Mouse (Mus musculus) lung, embryonic 14.5 days (tissue): ENCODE measurements around the gene Usf1. TPM values are rescaled to one million over a fixed set of nuclear protein-coding genes. Genes with fewer than 3 reads are reported as not detected.

Experiments used
- ATAC-seq: fragments of 200-750 bp; cut with Nextera tagmentation; 2 replicates; pipeline ENCODE4 v1.8.0; 2017; ENCODE audit warnings: mild to moderate bottlenecking, moderate TSS enrichment, moderate library complexity; ENCODE audit not compliant: insufficient read depth
- DNase-seq: peaks from one replicate; pipeline ENCODE4 v3.0.0-alpha.2; 2015
- H3K27ac ChIP-seq: fragments of 300-500 bp; sonication (generic); 2 replicates; pipeline ENCODE4 v1.5.1; 2014; ENCODE audit warnings: low read depth, mild to moderate bottlenecking, moderate library complexity
- H3K27me3 ChIP-seq: fragments of 300-500 bp; sonication (generic); 2 replicates; pipeline ENCODE4 v1.6.1; 2014; ENCODE audit warnings: low read length, control low read depth; ENCODE audit not compliant: insufficient read depth
- H3K36me3 ChIP-seq: fragments of 300-500 bp; sonication (generic); 2 replicates; pipeline ENCODE4 v1.6.1; 2014; ENCODE audit warnings: control low read depth; ENCODE audit not compliant: insufficient read depth
- H3K4me1 ChIP-seq: fragments of 300-500 bp; sonication (generic); 2 replicates; pipeline ENCODE4 v1.6.1; 2014; ENCODE audit warnings: antibody characterized with exemption, control low read depth; ENCODE audit not compliant: insufficient read depth
- H3K4me2 ChIP-seq: fragments of 300-500 bp; sonication (generic); 2 replicates; pipeline ENCODE4 v1.6.1; 2014; ENCODE audit warnings: mild to moderate bottlenecking
- H3K4me3 ChIP-seq: fragments of 300-500 bp; sonication (generic); 2 replicates; pipeline ENCODE4 v1.5.1; 2014; ENCODE audit warnings: low read depth, low read length
- H3K9ac ChIP-seq: fragments of 300-500 bp; sonication (generic); 2 replicates; pipeline ENCODE4 v1.6.1; 2014
- H3K9me3 ChIP-seq: fragments of 300-500 bp; sonication (generic); 2 replicates; pipeline ENCODE4 v1.6.1; 2016; ENCODE audit warnings: low read depth, low read length, control low read depth
- CTCF ChIP-seq: IDR thresholded peaks from 2 replicates; pipeline ENCODE4 v1.5.1; 2016; ENCODE audit warnings: antibody characterized with exemption, low read depth
- WGBS: fragments of 180-500 bp; shearing (Covaris S2); extraction: QIAGEN DNeasy Blood & Tissue Kit; methylation state at CpG from one replicate; pipeline ENCODE4 v1.1.7; 2014; 5-methylcytosine and 5-hydroxymethylcytosine counted together
- polyA plus RNA-seq: library from polyadenylated mRNA; unstranded; fragments of >200 nt; fragmentation: Nextera tagmentation; extraction: Ambion mirVana; gene quantifications from 2 replicates; pipeline ENCODE4 v1.2.1, GENCODE M21; 2014

Usf1 gene
- polyA plus RNA-seq, 1 experiment from 2014 or later = 81.0 TPM

- Histone ChIP-seq H3K4me2 (no peak overlapping the region), H3K36me3 (no peaks in the 10 kb centered on the region), H3K4me3 (no peak overlapping the region), H3K4me1 (no peaks in the 10 kb centered on the region), H3K27me3 (no peaks in the 10 kb centered on the region), H3K9ac (no peak overlapping the region), H3K9me3 (no peaks in the 10 kb centered on the region), H3K27ac (no peak overlapping the region)
- no peak for ATAC-seq
- no peak for DNase-seq
- WGBS = 71% methylated on average over 4 of the region's 4 CpGs
- no peak for TF ChIP-seq CTCF
Observed at GRCm38 (mm10) chr1:171401821-171402220, 9.3 kb upstream of the Usf1 start.

GRCm38 (mm10) chr1:171402991-171403390 is 8.1 kb upstream of the Usf1 start:
- Histone ChIP-seq H3K27me3 (no peaks in the 10 kb centered on the region), H3K27ac (no peak overlapping the region), H3K9ac (no peak overlapping the region), H3K9me3 (no peaks in the 10 kb centered on the region), H3K4me1 (no peaks in the 10 kb centered on the region), H3K4me2 (no peak overlapping the region), H3K36me3 (no peaks in the 10 kb centered on the region), H3K4me3 (no peak overlapping the region)
- no peak for ATAC-seq
- no peak for TF ChIP-seq CTCF
- WGBS = 73% methylated on average over 9 of the region's 9 CpGs
- DNase-seq = no peak

- H3K27ac ChIP-seq = no peak overlapping the region
- 64% methylated on average over 5 of the region's 5 CpGs for WGBS
- no peaks in the 10 kb centered on the region for H3K36me3 ChIP-seq
- no peak overlapping the region for H3K9ac ChIP-seq
- no peaks in the 10 kb centered on the region for H3K9me3 ChIP-seq
- H3K4me2 ChIP-seq = no peak overlapping the region
- no peak for TF ChIP-seq CTCF
- H3K4me1 ChIP-seq = no peaks in the 10 kb centered on the region
- no peak for ATAC-seq
- H3K4me3 ChIP-seq = no peak overlapping the region
- H3K27me3 ChIP-seq = no peaks in the 10 kb centered on the region
- no peak for DNase-seq
Observed at GRCm38 (mm10) chr1:171407263-171407662, 3.9 kb upstream of the Usf1 start.

- H3K9me3 ChIP-seq = no peaks in the 10 kb centered on the region
- TF ChIP-seq CTCF = no peak
- 87% methylated on average over 1 of the region's 1 CpGs for whole genome bisulfite sequencing
- DNase-seq (no peak), ATAC-seq (no peak)
- no peak overlapping the region for H3K4me2 ChIP-seq
- no peak overlapping the region for H3K9ac ChIP-seq
- no peaks in the 10 kb centered on the region for H3K4me1 ChIP-seq
- no peak overlapping the region for H3K4me3 ChIP-seq
- H3K36me3 ChIP-seq = peaks cover 11% of the 10 kb centered on the region
- no peaks in the 10 kb centered on the region for H3K27me3 ChIP-seq
- H3K27ac ChIP-seq = no peak overlapping the region
Observed at GRCm38 (mm10) chr1:171410231-171410630, 882 bp upstream of the Usf1 start.

- TF ChIP-seq CTCF = no peak
- H3K36me3 ChIP-seq = peaks cover 24% of the 10 kb centered on the region
- peak overlapping the region; percentile 94 for H3K4me3 ChIP-seq
- peak overlapping the region; percentile 60 for H3K4me2 ChIP-seq
- ATAC-seq (peak; percentile 83), DNase-seq (no peak)
- WGBS = under 1% methylated on average over 39 of the region's 39 CpGs
- H3K27ac ChIP-seq = peak overlapping the region; percentile 95
- no peaks in the 10 kb centered on the region for H3K9me3 ChIP-seq
- no peaks in the 10 kb centered on the region for H3K27me3 ChIP-seq
- no peaks in the 10 kb centered on the region for H3K4me1 ChIP-seq
- peak overlapping the region; percentile 93 for H3K9ac ChIP-seq
Observed at GRCm38 (mm10) chr1:171411492-171411941, 404 bp downstream of the Usf1 start.

GRCm38 (mm10) chr1:171412001-171412441 is 908 bp downstream of the Usf1 start:
- WGBS = under 1% methylated on average over 20 of the region's 20 CpGs
- ATAC-seq = peak; percentile 46
- peaks cover 29% of the 10 kb centered on the region for H3K36me3 ChIP-seq
- no peaks in the 10 kb centered on the region for H3K27me3 ChIP-seq
- H3K4me2 ChIP-seq = peak overlapping the region; percentile 60
- peak; percentile 76 for DNase-seq
- H3K9ac ChIP-seq = peak overlapping the region; percentile 93
- TF ChIP-seq CTCF = peak; percentile 41; the same call in 1 of the 2 replicates
- no peaks in the 10 kb centered on the region for H3K9me3 ChIP-seq
- no peaks in the 10 kb centered on the region for H3K4me1 ChIP-seq
- H3K27ac ChIP-seq = peak overlapping the region; percentile 95
- H3K4me3 ChIP-seq = peak overlapping the region; percentile 94

- Histone ChIP-seq H3K27ac (peak overlapping the region; percentile 95), H3K9ac (peak overlapping the region; percentile 93), H3K4me3 (peak overlapping the region; percentile 94), H3K36me3 (peaks cover 34% of the 10 kb centered on the region), H3K4me2 (peak overlapping the region; percentile 60), H3K9me3 (no peaks in the 10 kb centered on the region), H3K27me3 (no peaks in the 10 kb centered on the region), H3K4me1 (no peaks in the 10 kb centered on the region)
- WGBS = 54% methylated on average over 3 of the region's 3 CpGs
- ATAC-seq (no peak), DNase-seq (peak; percentile 63)
- TF ChIP-seq CTCF = no peak
Observed at GRCm38 (mm10) chr1:171412446-171412845, 1.3 kb downstream of the Usf1 start.
